Mouse (Mus musculus) myocyte (in vitro differentiated cells): ENCODE results near the gene Ptrh2. TPM values are rescaled to one million over a fixed set of nuclear protein-coding genes. Genes with fewer than 3 reads are reported as not detected.
"Not testable (repeated sequence)": the region's sequence is repeated elsewhere in the genome, so short reads cannot be mapped to it uniquely, and the experiment has no call there.

Source experiments
- H3K27me3 ChIP-seq: one replicate; pipeline ENCODE4 v1.6.1; 2011; ENCODE audit not compliant: control insufficient read depth, insufficient read depth, insufficient read length
- H3K36me3 ChIP-seq: one replicate; pipeline ENCODE4 v1.6.1; 2011; ENCODE audit not compliant: control insufficient read depth, insufficient read depth
- H3K4me2 ChIP-seq: one replicate; pipeline ENCODE4 v1.6.1; 2011; ENCODE audit warnings: low read depth, control low read depth
- H3K4me3 ChIP-seq: one replicate; pipeline ENCODE4 v1.5.1; 2011; ENCODE audit warnings: mild to moderate bottlenecking, control low read depth, moderate library complexity
- H3K79me2 ChIP-seq: one replicate; pipeline ENCODE4 v1.6.1; 2011; ENCODE audit not compliant: control insufficient read depth, insufficient read depth
- H3ac ChIP-seq: one replicate; pipeline ENCODE4 v1.6.1; 2011; ENCODE audit not compliant: control insufficient read depth, insufficient read length
- CEBPB ChIP-seq: IDR thresholded peaks from 2 replicates; pipeline ENCODE4 v1.6.1; 2011; ENCODE audit warnings: mild to moderate bottlenecking, moderate library complexity; ENCODE audit not compliant: poor library complexity, insufficient read depth, severe bottlenecking
- E2F4 ChIP-seq: IDR thresholded peaks from one replicate; pipeline ENCODE4 v1.6.1; 2011; ENCODE audit warnings: mild to moderate bottlenecking, control low read depth, moderate library complexity; ENCODE audit not compliant: insufficient read depth
- MAX ChIP-seq: IDR thresholded peaks from one replicate; pipeline ENCODE4 v1.6.1; 2011; ENCODE audit warnings: low read depth, mild to moderate bottlenecking, control low read depth
- MYOD1 ChIP-seq, 3 experiments: IDR thresholded peaks; one replicate each; pipeline ENCODE4 v1.6.1; 2011; ENCODE audit warnings: control low read depth in 2 of 3, low read depth in 2 of 3, mild to moderate bottlenecking in 2 of 3, moderate library complexity in 1 of 3; ENCODE audit not compliant: insufficient read length in 2 of 3, control insufficient read depth in 1 of 3
- MYOG ChIP-seq, 3 experiments: IDR thresholded peaks; one replicate each; pipeline ENCODE4 v1.6.1; 2011; ENCODE audit warnings: control low read depth in 2 of 3, low read depth in 2 of 3, mild to moderate bottlenecking in 2 of 3; ENCODE audit not compliant: insufficient read length in 2 of 3, control insufficient read depth in 1 of 3, insufficient read depth in 1 of 3
- POLR2A ChIP-seq: IDR thresholded peaks from one replicate; pipeline ENCODE4 v1.6.1; 2011; ENCODE audit warnings: low read depth, mild to moderate bottlenecking, control low read depth, moderate library complexity; ENCODE audit not compliant: insufficient read length
- POLR2AphosphoS2 ChIP-seq: IDR thresholded peaks from one replicate; pipeline ENCODE4 v1.6.1; 2011; ENCODE audit warnings: low read depth, control low read depth; ENCODE audit not compliant: insufficient read length
- REST ChIP-seq: IDR thresholded peaks from one replicate; pipeline ENCODE4 v1.6.1; 2011; ENCODE audit warnings: mild to moderate bottlenecking, control low read depth, moderate library complexity; ENCODE audit not compliant: insufficient read depth, insufficient read length
- SRF ChIP-seq: IDR thresholded peaks from one replicate; pipeline ENCODE4 v1.6.1; 2011; ENCODE audit warnings: low read depth; ENCODE audit not compliant: control insufficient read depth, insufficient read length
- TCF12 ChIP-seq: IDR thresholded peaks from one replicate; pipeline ENCODE4 v1.6.1; 2011; ENCODE audit warnings: mild to moderate bottlenecking, control low read depth; ENCODE audit not compliant: poor library complexity, insufficient read depth, severe bottlenecking
- TCF3 ChIP-seq: IDR thresholded peaks from one replicate; pipeline ENCODE4 v1.6.1; 2011; ENCODE audit warnings: low read depth, control low read depth; ENCODE audit not compliant: insufficient read length
- USF1 ChIP-seq: IDR thresholded peaks from one replicate; pipeline ENCODE4 v1.6.1; 2011; ENCODE audit warnings: low read depth, mild to moderate bottlenecking, control low read depth, moderate library complexity
- polyA plus RNA-seq: library from polyadenylated mRNA; unstranded; fragments of >200 nt; fragmentation: generic; extraction: Trizol; gene quantifications from one replicate; pipeline ENCODE4 v1.2.1, GENCODE M21; 2012; ENCODE audit warnings: missing spikeins

Ptrh2 gene
- polyA plus RNA-seq, 1 experiment, result 22.6 TPM

DNA sequence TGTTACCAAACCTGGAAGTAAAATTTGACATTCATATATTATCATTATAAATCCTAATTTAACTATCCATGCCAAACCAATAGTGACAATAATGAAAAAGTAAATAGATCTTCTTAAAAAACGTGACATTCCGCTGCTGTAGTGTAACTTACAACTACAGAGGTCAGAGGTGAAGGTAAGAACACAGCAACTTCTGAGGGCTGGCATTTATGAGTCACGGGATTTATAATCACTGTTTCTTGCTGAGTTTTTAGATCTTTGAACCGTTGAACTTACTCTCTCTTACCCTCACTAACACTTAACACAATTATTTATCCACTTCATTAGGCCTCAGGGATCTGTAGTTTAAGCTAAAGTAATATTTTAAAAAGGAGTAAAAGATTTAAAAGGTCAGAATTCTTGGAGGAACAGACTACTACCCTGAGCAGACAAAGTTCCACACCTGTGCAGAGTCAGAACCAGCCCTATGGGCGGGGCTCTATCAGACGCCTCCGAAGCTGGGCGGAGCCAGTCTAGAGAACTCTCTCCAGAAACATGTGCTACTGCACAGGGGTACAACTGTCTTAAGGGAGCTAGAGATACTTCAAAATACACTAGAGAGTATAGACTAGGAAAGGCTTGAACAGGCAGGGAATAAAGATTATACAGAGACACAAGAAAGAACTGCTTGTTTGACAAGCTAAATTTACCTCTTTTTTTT is 53.7 kb downstream of the Ptrh2 start:
- TF ChIP-seq MAX (no peak), POLR2A (no peak), REST (no peak), TCF12 (no peak), MYOG (IDR thresholded peaks at IDR 0.05; ENCODE audit: control insufficient read depth in 1 of 3, insufficient read depth in 1 of 3, insufficient read length in 2 of 3, low read depth in 2 of 3) (no peak), MYOD1 (IDR thresholded peaks at IDR 0.05; ENCODE audit: control insufficient read depth in 1 of 3, insufficient read length in 2 of 3, low read depth in 2 of 3) (no peak), E2F4 (no peak), CEBPB (no peak), USF1 (no peak), POLR2AphosphoS2 (no peak), TCF3 (no peak), SRF (no peak)
- no peak overlapping the region for H3ac ChIP-seq

GRCm38 (mm10) chr11:86738308-86738707 is 54.5 kb downstream of the Ptrh2 start:
- H3ac ChIP-seq, H3K4me3 ChIP-seq, H3K27me3 ChIP-seq, H3K4me2 ChIP-seq: not testable (repeated sequence)
- H3K36me3 ChIP-seq, result peaks cover 12% of the 10 kb centered on the region
- H3K79me2 ChIP-seq, result peaks cover 100% of the 10 kb centered on the region

More for the DNA sequence above, 53.7 kb downstream of the Ptrh2 start:
- Histone ChIP-seq H3K27me3 (no peaks in the 10 kb centered on the region), H3K36me3 (peaks cover 12% of the 10 kb centered on the region), H3K4me2 (no peak overlapping the region), H3K4me3 (no peak overlapping the region), H3K79me2 (peaks cover 100% of the 10 kb centered on the region)

DNA sequence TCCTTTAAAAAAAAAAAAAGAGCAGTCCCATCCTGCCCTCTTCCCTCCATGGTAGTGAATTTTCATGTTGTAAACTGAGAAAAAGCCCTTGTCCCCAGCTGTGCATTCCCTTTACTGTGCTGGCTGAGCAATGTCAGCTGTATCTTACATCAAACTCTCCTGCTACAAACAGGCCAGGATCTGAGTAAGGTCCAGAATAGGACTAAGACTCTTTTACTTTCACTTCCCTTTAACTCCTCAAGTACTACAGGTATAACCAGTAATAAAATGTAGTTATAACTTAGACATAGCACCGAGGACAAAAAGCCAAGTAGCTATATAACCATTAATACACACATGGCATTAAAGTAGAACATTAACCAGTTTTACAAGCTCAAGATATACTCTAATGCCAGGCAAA is 55.2 kb downstream of the Ptrh2 start:
- H3ac ChIP-seq, result no peak overlapping the region
- H3K36me3 ChIP-seq, result peaks cover 12% of the 10 kb centered on the region
- peaks cover 100% of the 10 kb centered on the region for H3K79me2 ChIP-seq
- no peak overlapping the region for H3K4me3 ChIP-seq
- H3K27me3 ChIP-seq, result no peaks in the 10 kb centered on the region
- TF ChIP-seq MYOG (IDR thresholded peaks at IDR 0.05; ENCODE audit: control insufficient read depth in 1 of 3, insufficient read depth in 1 of 3, insufficient read length in 2 of 3, low read depth in 2 of 3) (no peak), CEBPB (0 out of 2 replicates have a peak, but pooled peaks have one; percentile 21), MAX (no peak), MYOD1 (IDR thresholded peaks at IDR 0.05; ENCODE audit: control insufficient read depth in 1 of 3, insufficient read length in 2 of 3, low read depth in 2 of 3) (peak in 1 of 3 experiments; percentile 14), REST (no peak), E2F4 (no peak), POLR2AphosphoS2 (no peak), POLR2A (no peak), TCF3 (no peak), USF1 (no peak), TCF12 (no peak)
- H3K4me2 ChIP-seq, result peak overlapping the region; percentile 40

DNA sequence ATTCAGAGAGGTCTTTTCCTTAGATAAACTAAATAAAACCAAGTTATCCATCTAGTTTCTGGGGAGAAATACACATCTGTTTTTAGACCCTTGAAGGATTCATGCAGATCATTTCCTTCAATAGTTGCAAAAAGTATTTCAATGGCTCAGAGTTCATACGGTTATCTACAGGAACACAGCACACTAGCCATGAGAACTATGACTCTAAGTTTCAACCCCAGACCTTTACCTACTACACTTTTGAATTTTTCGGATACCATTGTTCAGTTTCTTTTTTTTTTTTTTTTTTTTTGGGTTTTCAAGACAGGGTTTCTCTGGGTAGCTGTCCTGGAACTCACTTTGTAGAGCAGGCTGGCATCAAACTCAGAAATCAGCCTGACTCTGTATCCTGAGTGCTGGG is 55.7 kb downstream of the Ptrh2 start:
- Histone ChIP-seq H3K4me2 (peak overlapping the region; percentile 40), H3K36me3 (peaks cover 12% of the 10 kb centered on the region), H3ac (no peak overlapping the region), H3K4me3 (no peak overlapping the region), H3K79me2 (peaks cover 100% of the 10 kb centered on the region), H3K27me3 (no peaks in the 10 kb centered on the region)
- TF ChIP-seq REST, result no peak
- TF ChIP-seq TCF12, result no peak
- TF ChIP-seq CEBPB, result no peak
- no peak for TF ChIP-seq USF1
- TF ChIP-seq POLR2AphosphoS2, result no peak
- no peak for TF ChIP-seq TCF3
- TF ChIP-seq MYOG (IDR thresholded peaks at IDR 0.05; ENCODE audit: control insufficient read depth in 1 of 3, insufficient read depth in 1 of 3, insufficient read length in 2 of 3, low read depth in 2 of 3), result no peak
- TF ChIP-seq SRF, result no peak
- no peak for TF ChIP-seq E2F4
- no peak for TF ChIP-seq MAX
- no peak for TF ChIP-seq MYOD1 (IDR thresholded peaks at IDR 0.05; ENCODE audit: control insufficient read depth in 1 of 3, insufficient read length in 2 of 3, low read depth in 2 of 3)
- no peak for TF ChIP-seq POLR2A

DNA sequence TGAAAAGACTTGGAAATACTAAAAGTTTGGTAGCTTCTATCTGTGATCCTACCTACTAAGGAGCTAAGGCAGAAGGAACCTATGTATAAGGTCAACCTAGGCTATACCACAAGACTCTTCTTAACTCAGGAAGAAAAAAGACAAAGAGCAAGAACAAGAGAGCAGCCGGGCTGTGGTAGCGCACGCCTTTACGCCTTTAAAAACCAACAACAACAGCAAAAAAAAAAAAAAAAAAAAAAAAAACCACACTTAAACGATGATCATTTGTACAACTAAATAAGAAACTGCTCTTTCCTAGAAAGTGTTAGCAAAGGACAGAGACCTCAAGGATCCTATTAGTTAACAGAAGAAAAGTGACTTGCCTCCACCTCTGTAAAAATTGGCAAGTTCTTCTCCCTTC is 57.7 kb downstream of the Ptrh2 start:
- no peak overlapping the region for H3ac ChIP-seq
- peaks cover 19% of the 10 kb centered on the region for H3K36me3 ChIP-seq
- TF ChIP-seq E2F4 (no peak), MAX (no peak), POLR2A (no peak), USF1 (no peak), CEBPB (no peak), SRF (no peak), TCF12 (no peak), TCF3 (no peak), MYOD1 (IDR thresholded peaks at IDR 0.05; ENCODE audit: control insufficient read depth in 1 of 3, insufficient read length in 2 of 3, low read depth in 2 of 3) (no peak), POLR2AphosphoS2 (no peak), REST (no peak), MYOG (IDR thresholded peaks at IDR 0.05; ENCODE audit: control insufficient read depth in 1 of 3, insufficient read depth in 1 of 3, insufficient read length in 2 of 3, low read depth in 2 of 3) (no peak)
- no peaks in the 10 kb centered on the region for H3K27me3 ChIP-seq
- H3K4me3 ChIP-seq, result no peak overlapping the region
- H3K79me2 ChIP-seq, result peaks cover 100% of the 10 kb centered on the region
- H3K4me2 ChIP-seq, result no peak overlapping the region

Other genes starting within 250 kb of the Ptrh2 start
- gene Rnft1, start 199.3 kb upstream of the Ptrh2 start, polyA plus RNA-seq, result 8.2 TPM
- 13.0 TPM for gene Rps6kb1, start 139.2 kb upstream of the Ptrh2 start, polyA plus RNA-seq
- gene Tubd1, start 139.0 kb upstream of the Ptrh2 start, polyA plus RNA-seq, result 6.6 TPM
- gene Vmp1, start 149 bp upstream of the Ptrh2 start, polyA plus RNA-seq, result 169 TPM
- 86.1 TPM for gene Cltc, start 73.6 kb downstream of the Ptrh2 start, polyA plus RNA-seq
- gene Dhx40, start 123.8 kb downstream of the Ptrh2 start, polyA plus RNA-seq, result 12.5 TPM